Mouse (Mus musculus): ENCODE measurements at regions not wholly inside any gene's neighbourhood (a gene's known extent, or its start where the extent isn't known, plus 50 kb on each side); places are given as distances from the start of the nearest gene placed in this dataset.

- TF ChIP-seq POLR2A (IDR thresholded peaks at IDR 0.05; ENCODE audit: insufficient read depth, low read length): no peak
- TF ChIP-seq CTCF (IDR thresholded peaks at IDR 0.05; ENCODE audit: low read depth, low read length): no peak
These were observed 525.1 kb downstream of the Ofcc1 start for GRCm38 (mm10) chr13:39836053-39836584.
